Mouse (Mus musculus): ENCODE measurements around the gene Haus3. TPM values are rescaled to one million over a fixed set of nuclear protein-coding genes. Genes with fewer than 3 reads are reported as not detected.
A peak's percentile ranks its signal among the peaks of the same experiment; 100 is the strongest.

The Haus3 gene
- polyA plus RNA-seq, 1 experiment from 2014 or later = 50.8 TPM

GRCm38 (mm10) chr5:34174550-34175402 is 5.4 kb upstream of the Haus3 start:
- no peak overlapping the region for H3K27ac ChIP-seq (ENCODE audit: low read depth, low read length)
- 72% methylated on average over 5 of the region's 5 CpGs for WGBS
- no peaks in the 10 kb centered on the region for H3K9me3 ChIP-seq (ENCODE audit: control insufficient read depth, low read length)
- H3K4me3 ChIP-seq (ENCODE audit: low read depth, low read length) = no peak overlapping the region
- no peaks in the 10 kb centered on the region for H3K27me3 ChIP-seq (ENCODE audit: control insufficient read depth, insufficient read depth, low read length)
- no peak overlapping the region for H3K9ac ChIP-seq (ENCODE audit: low read length)
- H3K36me3 ChIP-seq (ENCODE audit: control insufficient read depth, insufficient read depth, low read length) = no peaks in the 10 kb centered on the region
- H3K4me2 ChIP-seq (ENCODE audit: low read depth, low read length, severe bottlenecking) = no peak overlapping the region
- no peak for ATAC-seq (replicated peaks; ENCODE audit: low FRiP score)
- no peaks in the 10 kb centered on the region for H3K4me1 ChIP-seq (replicated peaks; ENCODE audit: control insufficient read depth, insufficient read depth, low read length)
- peak; percentile 25 for DNase-seq (ENCODE audit: low spot score)

- H3K27ac ChIP-seq (ENCODE audit: low read depth, low read length) = no peak overlapping the region
- H3K9me3 ChIP-seq (ENCODE audit: control insufficient read depth, low read length) = no peaks in the 10 kb centered on the region
- H3K4me3 ChIP-seq (ENCODE audit: low read depth, low read length) = no peak overlapping the region
- no peaks in the 10 kb centered on the region for H3K36me3 ChIP-seq (ENCODE audit: control insufficient read depth, insufficient read depth, low read length)
- WGBS = 87% methylated on average over 2 of the region's 2 CpGs
- H3K9ac ChIP-seq (ENCODE audit: low read length) = no peak overlapping the region
- no peaks in the 10 kb centered on the region for H3K4me1 ChIP-seq (replicated peaks; ENCODE audit: control insufficient read depth, insufficient read depth, low read length)
- ATAC-seq (replicated peaks; ENCODE audit: low FRiP score) (no peak), DNase-seq (ENCODE audit: low spot score) (no peak)
- H3K27me3 ChIP-seq (ENCODE audit: control insufficient read depth, insufficient read depth, low read length) = no peaks in the 10 kb centered on the region
- H3K4me2 ChIP-seq (ENCODE audit: low read depth, low read length, severe bottlenecking) = no peak overlapping the region
These were observed 4.7 kb upstream of the Haus3 start for GRCm38 (mm10) chr5:34174021-34174420.

- Histone ChIP-seq H3K9ac (ENCODE audit: low read length) (no peak overlapping the region), H3K4me2 (ENCODE audit: low read depth, low read length, severe bottlenecking) (no peak overlapping the region), H3K9me3 (ENCODE audit: control insufficient read depth, low read length) (no peaks in the 10 kb centered on the region), H3K4me1 (replicated peaks; ENCODE audit: control insufficient read depth, insufficient read depth, low read length) (peaks cover 2% of the 10 kb centered on the region; the same call in 1 of the 2 replicates), H3K27me3 (ENCODE audit: control insufficient read depth, insufficient read depth, low read length) (no peaks in the 10 kb centered on the region), H3K27ac (ENCODE audit: low read depth, low read length) (no peak overlapping the region), H3K4me3 (ENCODE audit: low read depth, low read length) (no peak overlapping the region), H3K36me3 (ENCODE audit: control insufficient read depth, insufficient read depth, low read length) (no peaks in the 10 kb centered on the region)
- WGBS = 91% methylated on average over 4 of the region's 4 CpGs
- no peak for DNase-seq (ENCODE audit: low spot score)
- ATAC-seq (replicated peaks; ENCODE audit: low FRiP score) = no peak
These were observed 1.4 kb upstream of the Haus3 start for GRCm38 (mm10) chr5:34170726-34171125.

GRCm38 (mm10) chr5:34169954-34170353 is 627 bp upstream of the Haus3 start:
- no peaks in the 10 kb centered on the region for H3K27me3 ChIP-seq (ENCODE audit: control insufficient read depth, insufficient read depth, low read length)
- 87% methylated on average over 3 of the region's 3 CpGs for WGBS
- peaks cover 2% of the 10 kb centered on the region; the same call in 1 of the 2 replicates for H3K4me1 ChIP-seq (replicated peaks; ENCODE audit: control insufficient read depth, insufficient read depth, low read length)
- peak overlapping the region; percentile 76 for H3K27ac ChIP-seq (ENCODE audit: low read depth, low read length)
- H3K9me3 ChIP-seq (ENCODE audit: control insufficient read depth, low read length) = no peaks in the 10 kb centered on the region
- peak overlapping the region; percentile 51 for H3K4me2 ChIP-seq (ENCODE audit: low read depth, low read length, severe bottlenecking)
- no peaks in the 10 kb centered on the region for H3K36me3 ChIP-seq (ENCODE audit: control insufficient read depth, insufficient read depth, low read length)
- ATAC-seq (replicated peaks; ENCODE audit: low FRiP score) = no peak
- H3K4me3 ChIP-seq (ENCODE audit: low read depth, low read length) = peak overlapping the region; percentile 78
- DNase-seq (ENCODE audit: low spot score) = no peak
- H3K9ac ChIP-seq (ENCODE audit: low read length) = peak overlapping the region; percentile 33; the same call in 1 of the 2 replicates

- no peak for DNase-seq (ENCODE audit: low spot score)
- Histone ChIP-seq H3K9ac (ENCODE audit: low read length) (no peak overlapping the region), H3K4me1 (replicated peaks; ENCODE audit: control insufficient read depth, insufficient read depth, low read length) (peaks cover 2% of the 10 kb centered on the region; the same call in 1 of the 2 replicates), H3K9me3 (ENCODE audit: control insufficient read depth, low read length) (no peaks in the 10 kb centered on the region), H3K27ac (ENCODE audit: low read depth, low read length) (no peak overlapping the region), H3K27me3 (ENCODE audit: control insufficient read depth, insufficient read depth, low read length) (no peaks in the 10 kb centered on the region), H3K4me3 (ENCODE audit: low read depth, low read length) (no peak overlapping the region), H3K36me3 (ENCODE audit: control insufficient read depth, insufficient read depth, low read length) (no peaks in the 10 kb centered on the region; the same call in 1 of the 2 replicates), H3K4me2 (ENCODE audit: low read depth, low read length, severe bottlenecking) (0 out of 2 replicates have a peak overlapping the region, but pooled peaks have one; percentile 12)
- 86% methylated on average over 4 of the region's 4 CpGs for WGBS
- no peak for ATAC-seq (replicated peaks; ENCODE audit: low FRiP score)
These were observed 1.5 kb downstream of the Haus3 start for GRCm38 (mm10) chr5:34167857-34168256.

- 90% methylated on average over 4 of the region's 4 CpGs for WGBS
- H3K27me3 ChIP-seq (ENCODE audit: control insufficient read depth, insufficient read depth, low read length) = no peaks in the 10 kb centered on the region
- H3K36me3 ChIP-seq (ENCODE audit: control insufficient read depth, insufficient read depth, low read length) = no peaks in the 10 kb centered on the region; the same call in 1 of the 2 replicates
- DNase-seq (ENCODE audit: low spot score) = no peak
- peaks cover 2% of the 10 kb centered on the region; the same call in 1 of the 2 replicates for H3K4me1 ChIP-seq (replicated peaks; ENCODE audit: control insufficient read depth, insufficient read depth, low read length)
- H3K4me3 ChIP-seq (ENCODE audit: low read depth, low read length) = no peak overlapping the region
- H3K9me3 ChIP-seq (ENCODE audit: control insufficient read depth, low read length) = no peaks in the 10 kb centered on the region
- no peak for ATAC-seq (replicated peaks; ENCODE audit: low FRiP score)
- no peak overlapping the region for H3K27ac ChIP-seq (ENCODE audit: low read depth, low read length)
- H3K9ac ChIP-seq (ENCODE audit: low read length) = no peak overlapping the region
- no peak overlapping the region for H3K4me2 ChIP-seq (ENCODE audit: low read depth, low read length, severe bottlenecking)
These were observed 3.5 kb downstream of the Haus3 start for GRCm38 (mm10) chr5:34165793-34166192.

GRCm38 (mm10) chr5:34148476-34148875 is 20.9 kb downstream of the Haus3 start:
- Histone ChIP-seq H3K27ac (ENCODE audit: low read depth, low read length) (no peak overlapping the region), H3K4me2 (ENCODE audit: low read depth, low read length, severe bottlenecking) (no peak overlapping the region), H3K9me3 (ENCODE audit: control insufficient read depth, low read length) (no peaks in the 10 kb centered on the region), H3K9ac (ENCODE audit: low read length) (no peak overlapping the region), H3K4me3 (ENCODE audit: low read depth, low read length) (no peak overlapping the region), H3K27me3 (ENCODE audit: control insufficient read depth, insufficient read depth, low read length) (no peaks in the 10 kb centered on the region), H3K36me3 (ENCODE audit: control insufficient read depth, insufficient read depth, low read length) (peaks cover 2% of the 10 kb centered on the region), H3K4me1 (replicated peaks; ENCODE audit: control insufficient read depth, insufficient read depth, low read length) (no peaks in the 10 kb centered on the region)
- DNase-seq (ENCODE audit: low spot score) (no peak), ATAC-seq (replicated peaks; ENCODE audit: low FRiP score) (no peak)

- Histone ChIP-seq H3K36me3 (ENCODE audit: control insufficient read depth, insufficient read depth, low read length) (no peaks in the 10 kb centered on the region), H3K4me1 (replicated peaks; ENCODE audit: control insufficient read depth, insufficient read depth, low read length) (no peaks in the 10 kb centered on the region), H3K27ac (ENCODE audit: low read depth, low read length) (no peak overlapping the region), H3K27me3 (ENCODE audit: control insufficient read depth, insufficient read depth, low read length) (no peaks in the 10 kb centered on the region), H3K9me3 (ENCODE audit: control insufficient read depth, low read length) (no peaks in the 10 kb centered on the region), H3K4me2 (ENCODE audit: low read depth, low read length, severe bottlenecking) (no peak overlapping the region), H3K4me3 (ENCODE audit: low read depth, low read length) (no peak overlapping the region), H3K9ac (ENCODE audit: low read length) (no peak overlapping the region)
- 86% methylated on average over 3 of the region's 3 CpGs for WGBS
- DNase-seq (ENCODE audit: low spot score) (no peak), ATAC-seq (replicated peaks; ENCODE audit: low FRiP score) (no peak)
These were observed 21.8 kb downstream of the Haus3 start for GRCm38 (mm10) chr5:34147554-34147953.

- ATAC-seq (replicated peaks; ENCODE audit: low FRiP score) = no peak
- Histone ChIP-seq H3K4me1 (replicated peaks; ENCODE audit: control insufficient read depth, insufficient read depth, low read length) (no peaks in the 10 kb centered on the region), H3K4me2 (ENCODE audit: low read depth, low read length, severe bottlenecking) (no peak overlapping the region), H3K27me3 (ENCODE audit: control insufficient read depth, insufficient read depth, low read length) (no peaks in the 10 kb centered on the region), H3K9ac (ENCODE audit: low read length) (no peak overlapping the region), H3K4me3 (ENCODE audit: low read depth, low read length) (no peak overlapping the region), H3K9me3 (ENCODE audit: control insufficient read depth, low read length) (no peaks in the 10 kb centered on the region), H3K27ac (ENCODE audit: low read depth, low read length) (no peak overlapping the region), H3K36me3 (ENCODE audit: control insufficient read depth, insufficient read depth, low read length) (no peaks in the 10 kb centered on the region)
- 3% methylated on average over 1 of the region's 1 CpGs for WGBS
- DNase-seq (ENCODE audit: low spot score) = no peak
These were observed 29.6 kb downstream of the Haus3 start for GRCm38 (mm10) chr5:34139751-34140150.
